In the genomic region with DNA sequence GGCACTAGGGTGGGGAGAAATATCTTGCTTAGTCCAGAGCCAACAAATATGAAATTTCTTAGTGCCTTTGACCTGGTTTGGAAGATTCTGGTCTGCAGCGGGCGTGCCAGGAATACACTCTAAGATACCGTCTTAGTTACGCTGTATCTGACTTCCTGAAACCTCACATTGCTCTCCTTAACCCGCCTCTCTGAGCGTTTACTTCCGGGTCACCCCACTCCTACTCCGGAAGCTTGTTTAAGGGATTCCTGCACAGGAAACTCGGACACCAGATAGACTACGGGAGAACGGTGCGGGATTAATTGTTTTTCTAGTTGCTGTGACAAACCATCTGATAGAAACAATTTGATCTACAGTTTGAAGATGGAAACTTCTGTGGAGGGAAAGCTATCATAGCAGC, we compare ENCODE assay signal across 23 mouse cellular contexts.
DNase-seq lines count a peak whose midpoint lies in the region; ATAC-seq and TF ChIP-seq lines count a peak whose summit lies in the region.
"Had no signal": no experiment of that assay in that cellular context is flagged by ENCODE, and none has a peak within 500 bp of the region (broad histone marks: within the 10 kb centered on the region; RNA-seq: fewer than 3 reads in every experiment).

No protein-coding gene starts in this region.

- WGBS in kidney, postnatal 0 days: 79% methylated on average over 12 of the region's 12 CpGs

- ATAC-seq in kidney, postnatal 0 days (replicated peaks; ENCODE audit: low FRiP score, low read depth): no peak
- ATAC-seq: forebrain, embryonic 15.5 days; intestine, embryonic 15.5 days had no signal

- intact Hi-C loops in heart, postnatal 25 days (cut with DNase I): no loop called here
- intact Hi-C loops in left cerebral cortex, postnatal 25 days (cut with DNase I): no loop called here

- no peaks in the 10 kb centered on the region for H3K27me3 ChIP-seq in kidney, postnatal 0 days (ENCODE audit: insufficient read depth, low read length)
- H3K27me3 ChIP-seq: embryonic facial prominence, embryonic 13.5 days; forebrain, embryonic 15.5 days; hindbrain, embryonic 15.5 days; intestine, embryonic 15.5 days had no signal

- no peak overlapping the region for H3K27ac ChIP-seq in kidney, postnatal 0 days
- H3K27ac ChIP-seq: embryonic facial prominence, embryonic 13.5 days; forebrain, embryonic 15.5 days; heart, embryonic 10.5 days; hindbrain, embryonic 15.5 days; intestine, embryonic 15.5 days; macrophage; midbrain, embryonic 10.5 days had no signal

- H3K9ac ChIP-seq in kidney, postnatal 0 days (ENCODE audit: low read depth, low read length): no peak overlapping the region
- H3K9ac ChIP-seq: embryonic facial prominence, embryonic 13.5 days; forebrain, embryonic 15.5 days; hindbrain, embryonic 15.5 days; intestine, embryonic 15.5 days had no signal

- no peaks in the 10 kb centered on the region for H3K9me3 ChIP-seq in kidney, postnatal 0 days (replicated peaks; ENCODE audit: low read length)
- H3K9me3 ChIP-seq: embryonic facial prominence, embryonic 13.5 days; forebrain, embryonic 15.5 days; heart, embryonic 10.5 days; hindbrain, embryonic 15.5 days; intestine, embryonic 15.5 days; midbrain, embryonic 10.5 days had no signal

- no peak overlapping the region for H3K4me3 ChIP-seq in kidney, postnatal 0 days (replicated peaks; ENCODE audit: low read depth, low read length)
- H3K4me3 ChIP-seq: embryonic facial prominence, embryonic 13.5 days; forebrain, embryonic 15.5 days; heart, embryonic 10.5 days; hindbrain, embryonic 15.5 days; intestine, embryonic 15.5 days; midbrain, embryonic 10.5 days had no signal

- no peak for TF ChIP-seq CTCF in kidney, postnatal 0 days (IDR thresholded peaks at IDR 0.05; ENCODE audit: low read depth)

- peak overlapping the region; percentile 18 for H3K4me2 ChIP-seq in kidney, postnatal 0 days (ENCODE audit: low read length)
- H3K4me2 ChIP-seq: embryonic facial prominence, embryonic 13.5 days; forebrain, embryonic 15.5 days; hindbrain, embryonic 15.5 days; intestine, embryonic 15.5 days; liver, embryonic 11.5 days had no signal

- H3K36me3 ChIP-seq in kidney, postnatal 0 days (ENCODE audit: insufficient read depth, low read length): no peaks in the 10 kb centered on the region
- H3K36me3 ChIP-seq: embryonic facial prominence, embryonic 13.5 days; forebrain, embryonic 15.5 days; G1E; heart, embryonic 10.5 days; hindbrain, embryonic 15.5 days; intestine, embryonic 15.5 days; midbrain, embryonic 10.5 days had no signal

- DNase-seq in gastrocnemius, adult 18-20 months (ENCODE audit: low spot score): peak; percentile 3
- no peak for DNase-seq in gastrocnemius, postnatal 10 days
- DNase-seq in heart, postnatal 4 days: peak; percentile 11
- DNase-seq in heart, postnatal 25 days (ENCODE audit: low spot score): no peak
- DNase-seq in R1 (ENCODE audit: low read depth, low spot score): peak; percentile 63
- peak; percentile 38 for DNase-seq in kidney, postnatal 0 days (ENCODE audit: low spot score)
- DNase-seq in layer of hippocampus, postnatal 25 days (ENCODE audit: extremely low spot score in 1 of 2, low spot score in 1 of 2): no peak
- no peak for DNase-seq in left cerebral cortex, postnatal 25 days (ENCODE audit: low spot score in 2 of 2)
- DNase-seq: cerebellum, adult 9-11 months; left cerebral cortex, postnatal 4 days; lung, adult 18-20 months; right cerebral cortex, postnatal 14 days; spleen, adult 18-20 months; thymus, adult 2 months had no signal

- no peaks in the 10 kb centered on the region for H3K4me1 ChIP-seq in kidney, postnatal 0 days (replicated peaks; ENCODE audit: insufficient read depth, low read length)
- H3K4me1 ChIP-seq: forebrain, embryonic 15.5 days had no signal

Comparison
In these comparisons a context has a peak if more than half of its experiments do, and no peak if none do; other contexts are left out.
1. DNase-seq: peak in gastrocnemius, adult 18-20 months (single experiment), heart, postnatal 4 days (single experiment), R1 (single experiment) and kidney, postnatal 0 days (single experiment); none in gastrocnemius, postnatal 10 days (single experiment), heart, postnatal 25 days (single experiment), layer of hippocampus, postnatal 25 days (0 of 2) and left cerebral cortex, postnatal 25 days (0 of 2).